Mouse (Mus musculus): ENCODE results near the gene C1s2.

- TF ChIP-seq CTCF (IDR thresholded peaks at IDR 0.05; ENCODE audit: control insufficient read depth, insufficient read depth, low read length) (no peak), POLR2A (IDR thresholded peaks at IDR 0.05; ENCODE audit: borderline replicate concordance, control insufficient read depth, low read depth, low read length) (no peak)
These were observed 29.1 kb upstream of the C1s2 start for GRCm38 (mm10) chr6:124665011-124665410.

Data from bone marrow, adult 2 months (tissue).